Mouse (Mus musculus): Measurements from ENCODE around the gene Cep95. TPM values are rescaled to one million over a fixed set of nuclear protein-coding genes. Genes with fewer than 3 reads are reported as not detected.
"Not testable (repeated sequence)": the region's sequence is repeated elsewhere in the genome, so short reads cannot be mapped to it uniquely, and the experiment has no call there.

Cep95 gene
- 21.1 and 22.6 TPM in 2 replicates for polyA plus RNA-seq (2014; fragmentation: Nextera tagmentation; extraction: Ambion mirVana)

- Histone ChIP-seq H3K36me3 (replicated peaks; ENCODE audit: control insufficient read depth, insufficient read depth, low read depth, low read length) (peaks cover 8% of the 10 kb centered on the region), H3K9ac (replicated peaks; ENCODE audit: low read length) (peak within 1 kb of the TSS; percentile 99), H3K27me3 (ENCODE audit: control insufficient read depth, insufficient read depth, low read length) (no peaks in the 10 kb centered on the region), H3K27ac (replicated peaks; ENCODE audit: low read depth, low read length) (peak within 1 kb of the TSS; percentile 94), H3K4me3 (ENCODE audit: low read depth, low read length) (peak within 1 kb of the TSS; percentile 83), H3K4me2 (ENCODE audit: low read depth, low read length) (peak within 1 kb of the TSS; percentile 48), H3K9me3 (replicated peaks; ENCODE audit: control insufficient read depth, low read length) (no peaks in the 10 kb centered on the region), H3K4me1 (ENCODE audit: control insufficient read depth, insufficient read depth, low read length) (no peaks in the 10 kb centered on the region)
- peak; percentile 89 for ATAC-seq (replicated peaks; ENCODE audit: insufficient number of reproducible peaks, low FRiP score, low TSS enrichment, low read depth)
- under 1% methylated on average over 58 of the region's 58 CpGs for WGBS
- peak; percentile 98 for DNase-seq (ENCODE audit: low spot score)
These were observed at the start of gene Cep95, which contains the start of gene Ddx5 for GRCm38 (mm10) chr11:106788775-106789459. TSS of gene Cep95 (plus strand) at chr11:106789252. TSS of gene Ddx5 (minus strand) at chr11:106789185.

GRCm38 (mm10) chr11:106740724-106741123, 48.3 kb upstream of the Cep95 start:
- not testable (repeated sequence) for ATAC-seq (replicated peaks; ENCODE audit: insufficient number of reproducible peaks, low FRiP score, low TSS enrichment, low read depth); H3K9ac ChIP-seq (replicated peaks; ENCODE audit: low read length); H3K27ac ChIP-seq (replicated peaks; ENCODE audit: low read depth, low read length); H3K4me1 ChIP-seq (ENCODE audit: control insufficient read depth, insufficient read depth, low read length); H3K36me3 ChIP-seq (replicated peaks; ENCODE audit: control insufficient read depth, insufficient read depth, low read depth, low read length); H3K9me3 ChIP-seq (replicated peaks; ENCODE audit: control insufficient read depth, low read length); H3K4me2 ChIP-seq (ENCODE audit: low read depth, low read length); H3K4me3 ChIP-seq (ENCODE audit: low read depth, low read length); H3K27me3 ChIP-seq (ENCODE audit: control insufficient read depth, insufficient read depth, low read length); DNase-seq (ENCODE audit: low spot score)
- 92% methylated on average over 5 of the region's 8 CpGs for WGBS

GRCm38 (mm10) chr11:106741232-106741631, 47.8 kb upstream of the Cep95 start:
- H3K27me3 ChIP-seq (ENCODE audit: control insufficient read depth, insufficient read depth, low read length), result no peaks in the 10 kb centered on the region
- no peak overlapping the region for H3K27ac ChIP-seq (replicated peaks; ENCODE audit: low read depth, low read length)
- no peaks in the 10 kb centered on the region for H3K4me1 ChIP-seq (ENCODE audit: control insufficient read depth, insufficient read depth, low read length)
- H3K9me3 ChIP-seq (replicated peaks; ENCODE audit: control insufficient read depth, low read length), result no peaks in the 10 kb centered on the region
- peak; percentile 64 for DNase-seq (ENCODE audit: low spot score)
- no peaks in the 10 kb centered on the region for H3K36me3 ChIP-seq (replicated peaks; ENCODE audit: control insufficient read depth, insufficient read depth, low read depth, low read length)
- ATAC-seq (replicated peaks; ENCODE audit: insufficient number of reproducible peaks, low FRiP score, low TSS enrichment, low read depth), result no peak
- 65% methylated on average over 6 of the region's 6 CpGs for WGBS
- no peak overlapping the region for H3K4me2 ChIP-seq (ENCODE audit: low read depth, low read length)
- H3K9ac ChIP-seq (replicated peaks; ENCODE audit: low read length), result no peak overlapping the region
- H3K4me3 ChIP-seq (ENCODE audit: low read depth, low read length), result no peak overlapping the region

- DNase-seq (ENCODE audit: low spot score), result no peak
- 91% methylated on average over 3 of the region's 3 CpGs for WGBS
- Histone ChIP-seq H3K36me3 (replicated peaks; ENCODE audit: control insufficient read depth, insufficient read depth, low read depth, low read length) (no peaks in the 10 kb centered on the region), H3K27ac (replicated peaks; ENCODE audit: low read depth, low read length) (no peak overlapping the region), H3K4me3 (ENCODE audit: low read depth, low read length) (no peak overlapping the region), H3K9ac (replicated peaks; ENCODE audit: low read length) (no peak overlapping the region), H3K4me2 (ENCODE audit: low read depth, low read length) (no peak overlapping the region), H3K4me1 (ENCODE audit: control insufficient read depth, insufficient read depth, low read length) (no peaks in the 10 kb centered on the region), H3K9me3 (replicated peaks; ENCODE audit: control insufficient read depth, low read length) (no peaks in the 10 kb centered on the region), H3K27me3 (ENCODE audit: control insufficient read depth, insufficient read depth, low read length) (no peaks in the 10 kb centered on the region)
- no peak for ATAC-seq (replicated peaks; ENCODE audit: insufficient number of reproducible peaks, low FRiP score, low TSS enrichment, low read depth)
These were observed 47.2 kb upstream of the Cep95 start for GRCm38 (mm10) chr11:106741826-106742225.

- no peaks in the 10 kb centered on the region for H3K27me3 ChIP-seq (ENCODE audit: control insufficient read depth, insufficient read depth, low read length)
- no peaks in the 10 kb centered on the region for H3K9me3 ChIP-seq (replicated peaks; ENCODE audit: control insufficient read depth, low read length)
- 53% methylated on average over 6 of the region's 6 CpGs for whole genome bisulfite sequencing
- ATAC-seq (replicated peaks; ENCODE audit: insufficient number of reproducible peaks, low FRiP score, low TSS enrichment, low read depth) (no peak), DNase-seq (ENCODE audit: low spot score) (peak; percentile 62)
- H3K4me1 ChIP-seq (ENCODE audit: control insufficient read depth, insufficient read depth, low read length), result no peaks in the 10 kb centered on the region
- H3K4me3 ChIP-seq (ENCODE audit: low read depth, low read length), result no peak overlapping the region
- H3K27ac ChIP-seq (replicated peaks; ENCODE audit: low read depth, low read length), result no peak overlapping the region
- no peaks in the 10 kb centered on the region for H3K36me3 ChIP-seq (replicated peaks; ENCODE audit: control insufficient read depth, insufficient read depth, low read depth, low read length)
- no peak overlapping the region for H3K9ac ChIP-seq (replicated peaks; ENCODE audit: low read length)
- no peak overlapping the region for H3K4me2 ChIP-seq (ENCODE audit: low read depth, low read length)
These were observed 46.6 kb upstream of the Cep95 start for GRCm38 (mm10) chr11:106742388-106742841.

- H3K4me1 ChIP-seq (ENCODE audit: control insufficient read depth, insufficient read depth, low read length), result no peaks in the 10 kb centered on the region
- no peak for DNase-seq (ENCODE audit: low spot score)
These were observed 44.1 kb upstream of the Cep95 start for GRCm38 (mm10) chr11:106744949-106745348.

GRCm38 (mm10) chr11:106749557-106750120, 39.4 kb upstream of the Cep95 start:
- not testable (repeated sequence) for H3K9me3 ChIP-seq (replicated peaks; ENCODE audit: control insufficient read depth, low read length); H3K27me3 ChIP-seq (ENCODE audit: control insufficient read depth, insufficient read depth, low read length); ATAC-seq (replicated peaks; ENCODE audit: insufficient number of reproducible peaks, low FRiP score, low TSS enrichment, low read depth); H3K4me2 ChIP-seq (ENCODE audit: low read depth, low read length); H3K36me3 ChIP-seq (replicated peaks; ENCODE audit: control insufficient read depth, insufficient read depth, low read depth, low read length); H3K4me1 ChIP-seq (ENCODE audit: control insufficient read depth, insufficient read depth, low read length); H3K9ac ChIP-seq (replicated peaks; ENCODE audit: low read length); DNase-seq (ENCODE audit: low spot score); H3K4me3 ChIP-seq (ENCODE audit: low read depth, low read length); H3K27ac ChIP-seq (replicated peaks; ENCODE audit: low read depth, low read length)
- WGBS, result 94% methylated on average over 7 of the region's 7 CpGs

More at GRCm38 (mm10) chr11:106744949-106745348, 44.1 kb upstream of the Cep95 start:
- Histone ChIP-seq H3K9me3 (replicated peaks; ENCODE audit: control insufficient read depth, low read length) (no peaks in the 10 kb centered on the region), H3K27ac (replicated peaks; ENCODE audit: low read depth, low read length) (no peak overlapping the region), H3K4me3 (ENCODE audit: low read depth, low read length) (no peak overlapping the region), H3K27me3 (ENCODE audit: control insufficient read depth, insufficient read depth, low read length) (no peaks in the 10 kb centered on the region), H3K36me3 (replicated peaks; ENCODE audit: control insufficient read depth, insufficient read depth, low read depth, low read length) (no peaks in the 10 kb centered on the region), H3K4me2 (ENCODE audit: low read depth, low read length) (no peak overlapping the region), H3K9ac (replicated peaks; ENCODE audit: low read length) (no peak overlapping the region)
- no peak for ATAC-seq (replicated peaks; ENCODE audit: insufficient number of reproducible peaks, low FRiP score, low TSS enrichment, low read depth)
- WGBS, result 88% methylated on average over 5 of the region's 5 CpGs

- H3K9ac ChIP-seq (replicated peaks; ENCODE audit: low read length), result no peak within 1 kb of the TSS
- H3K36me3 ChIP-seq (replicated peaks; ENCODE audit: control insufficient read depth, insufficient read depth, low read depth, low read length), result no peaks in the 10 kb centered on the region
- no peaks in the 10 kb centered on the region for H3K4me1 ChIP-seq (ENCODE audit: control insufficient read depth, insufficient read depth, low read length)
- H3K27me3 ChIP-seq (ENCODE audit: control insufficient read depth, insufficient read depth, low read length), result no peaks in the 10 kb centered on the region
- ATAC-seq (replicated peaks; ENCODE audit: insufficient number of reproducible peaks, low FRiP score, low TSS enrichment, low read depth) (no peak), DNase-seq (ENCODE audit: low spot score) (no peak)
- H3K27ac ChIP-seq (replicated peaks; ENCODE audit: low read depth, low read length), result no peak within 1 kb of the TSS
- no peak within 1 kb of the TSS for H3K4me3 ChIP-seq (ENCODE audit: low read depth, low read length)
- WGBS, result 85% methylated on average over 13 of the region's 13 CpGs
- H3K9me3 ChIP-seq (replicated peaks; ENCODE audit: control insufficient read depth, low read length), result no peaks in the 10 kb centered on the region
- H3K4me2 ChIP-seq (ENCODE audit: low read depth, low read length), result no peak within 1 kb of the TSS
These were observed 38.8 kb upstream of the Cep95 start, which contains the start of gene Pecam1 for GRCm38 (mm10) chr11:106750121-106750751. TSS of gene Pecam1 (minus strand) at chr11:106750628.
